Mouse (Mus musculus) kidney, adult 2 months (tissue): ENCODE data around the gene Znrf2.

Experiments used
- CTCF ChIP-seq: fragments of 200-500 bp; conservative IDR thresholded peaks from 2 replicates; pipeline ENCODE4 v1.5.1; 2011; ENCODE audit warnings: low read depth, mild to moderate bottlenecking, control low read depth, low read length, moderate library complexity, mixed read lengths; ENCODE audit not compliant: insufficient read depth, insufficient read length
- POLR2A ChIP-seq: fragments of 200-500 bp; IDR thresholded peaks from one replicate; pipeline ENCODE4 v1.6.1; 2011; ENCODE audit warnings: low read depth, low read length, control low read depth

- TF ChIP-seq CTCF (no peak), POLR2A (no peak)
Observed at GRCm38 (mm10) chr6:54941149-54941548, 124.4 kb downstream of the Znrf2 start.
